10 mouse cellular contexts compared by ENCODE assay signal in genomic region chr1:53927605-53928004, GRCm38 (mm10).
DNase-seq lines count a peak whose midpoint lies in the region; ATAC-seq and TF ChIP-seq lines count a peak whose summit lies in the region.
"Had no signal": no experiment of that assay in that cellular context is flagged by ENCODE, and none has a peak within 500 bp of the region (broad histone marks: within the 10 kb centered on the region; RNA-seq: fewer than 3 reads in every experiment).

No protein-coding gene starts in this region.

- TF ChIP-seq POLR2A in lung, adult 2 months (IDR thresholded peaks at IDR 0.05; ENCODE audit: borderline replicate concordance, extremely low read depth, low read depth, low read length), result no peak

- peak; percentile 50 for TF ChIP-seq CTCF in lung, adult 2 months (IDR thresholded peaks at IDR 0.05; ENCODE audit: insufficient read depth, low read length)

- no peak overlapping the region for H3K27ac ChIP-seq in forebrain, embryonic 12.5 days
- H3K27ac ChIP-seq in intestine, embryonic 15.5 days, result no peak overlapping the region
- H3K27ac ChIP-seq: embryonic facial prominence, embryonic 13.5 days; limb, embryonic 13.5 days had no signal

- peaks cover 17% of the 10 kb centered on the region for H3K27me3 ChIP-seq in forebrain, embryonic 12.5 days
- no peaks in the 10 kb centered on the region for H3K27me3 ChIP-seq in intestine, embryonic 15.5 days (replicated peaks)

- H3K36me3 ChIP-seq in forebrain, embryonic 12.5 days (replicated peaks), result no peaks in the 10 kb centered on the region
- no peaks in the 10 kb centered on the region for H3K36me3 ChIP-seq in intestine, embryonic 15.5 days
- H3K36me3 ChIP-seq: embryonic facial prominence, embryonic 13.5 days; limb, embryonic 13.5 days had no signal

- H3K4me2 ChIP-seq in forebrain, embryonic 12.5 days, result no peak overlapping the region
- no peak overlapping the region for H3K4me2 ChIP-seq in intestine, embryonic 15.5 days (replicated peaks)
- H3K4me2 ChIP-seq: embryonic facial prominence, embryonic 13.5 days; limb, embryonic 13.5 days had no signal

- DNase-seq in layer of hippocampus, adult 11-12 months (ENCODE audit: low spot score), result peak; percentile 39
- DNase-seq in layer of hippocampus, adult 9-11 months, result no peak
- DNase-seq in T-cell, adult 2 months (ENCODE audit: low spot score), result peak; percentile 33
- DNase-seq in lung, adult 2 months, result peak; percentile 36
- DNase-seq in thymus, postnatal 4 days, result peak; percentile 69

- WGBS in forebrain, embryonic 12.5 days, result 18% methylated on average over 4 of the region's 4 CpGs
- WGBS in lung, adult 2 months, result 28% methylated on average over 4 of the region's 4 CpGs
- WGBS in intestine, embryonic 15.5 days, result 32% methylated on average over 4 of the region's 4 CpGs

- no peak overlapping the region for H3K9ac ChIP-seq in forebrain, embryonic 12.5 days
- no peak overlapping the region for H3K9ac ChIP-seq in intestine, embryonic 15.5 days
- H3K9ac ChIP-seq: embryonic facial prominence, embryonic 13.5 days; limb, embryonic 13.5 days had no signal

- no peaks in the 10 kb centered on the region for H3K9me3 ChIP-seq in forebrain, embryonic 12.5 days
- H3K9me3 ChIP-seq in intestine, embryonic 15.5 days, result no peaks in the 10 kb centered on the region
- H3K9me3 ChIP-seq: embryonic facial prominence, embryonic 13.5 days; limb, embryonic 13.5 days had no signal

- no peaks in the 10 kb centered on the region for H3K4me1 ChIP-seq in forebrain, embryonic 12.5 days
- peaks cover 6% of the 10 kb centered on the region for H3K4me1 ChIP-seq in lung, adult 2 months (ENCODE audit: control insufficient read depth, insufficient read depth, low read length)
- H3K4me1 ChIP-seq in intestine, embryonic 15.5 days (replicated peaks), result no peaks in the 10 kb centered on the region
- H3K4me1 ChIP-seq: embryonic facial prominence, embryonic 13.5 days; limb, embryonic 13.5 days had no signal

- H3K4me3 ChIP-seq in forebrain, embryonic 12.5 days (replicated peaks), result no peak overlapping the region
- no peak overlapping the region for H3K4me3 ChIP-seq in lung, adult 2 months (replicated peaks; ENCODE audit: extremely low read depth, low read depth, low read length)
- no peak overlapping the region for H3K4me3 ChIP-seq in intestine, embryonic 15.5 days (replicated peaks)
- H3K4me3 ChIP-seq: embryonic facial prominence, embryonic 13.5 days; limb, embryonic 13.5 days had no signal

- peak; percentile 57 for ATAC-seq in CD4-positive, CD25-positive, alpha-beta regulatory T cell, adult 4 months
- ATAC-seq in forebrain, embryonic 12.5 days (ENCODE audit: low FRiP score), result peak; percentile 58; the same call in 1 of the 2 replicates
- no peak for ATAC-seq in intestine, embryonic 15.5 days
